Mouse (Mus musculus) CH12.LX (cell line): ENCODE results near the gene Cwf19l1. TPM values are rescaled to one million over a fixed set of nuclear protein-coding genes. Genes with fewer than 3 reads are reported as not detected.

Source experiments
- DNase-seq: peaks from one replicate; pipeline ENCODE4 v3.0.0-alpha.2; 2013; ENCODE audit errors: extremely low read depth
- H3K27ac ChIP-seq: 2 replicates; pipeline ENCODE4 v1.5.1; 2012; ENCODE audit warnings: low read depth, mild to moderate bottlenecking, control low read depth, moderate library complexity; ENCODE audit not compliant: insufficient read depth
- H3K27me3 ChIP-seq: replicated peaks from 2 replicates; pipeline ENCODE3; 2012; ENCODE audit warnings: inconsistent platforms
- H3K36me3 ChIP-seq, 2 experiments: replicated peaks in 1 of 2; 2 replicates each; pipeline versions ENCODE3 to v1.6.1; 2012; ENCODE audit warnings: inconsistent platforms in 1 of 2, low read length in 1 of 2, mild to moderate bottlenecking in 1 of 2, mixed read lengths in 1 of 2, moderate library complexity in 1 of 2; ENCODE audit not compliant: control insufficient read depth in 1 of 2, insufficient read depth in 1 of 2
- H3K4me1 ChIP-seq, 2 experiments: 2 replicates each; pipeline ENCODE4 v1.6.1; 2012; ENCODE audit warnings: inconsistent platforms in 1 of 2, moderate library complexity in 1 of 2; ENCODE audit not compliant: insufficient read depth in 2 of 2, control insufficient read depth in 1 of 2
- H3K4me2 ChIP-seq: 2 replicates; pipeline ENCODE4 v1.6.1; 2012; ENCODE audit warnings: low read depth, mild to moderate bottlenecking, control low read depth; ENCODE audit not compliant: poor library complexity, insufficient read depth, severe bottlenecking
- H3K4me3 ChIP-seq, 3 experiments: fragments of 150-350 bp in 1 of 3; sonication (generic) in 1 of 3; replicated peaks in 1 of 3; 2 replicates each; pipeline versions ENCODE3 to v1.5.1; 2011 to 2012; ENCODE audit warnings: low read depth in 2 of 3, low read length in 2 of 3, mild to moderate bottlenecking in 2 of 3, moderate library complexity in 2 of 3, control low read depth in 1 of 3, improper control_type of control experiment in 1 of 3, inconsistent platforms in 1 of 3, mixed read lengths in 1 of 3; ENCODE audit not compliant: poor library complexity in 1 of 3
- H3K79me2 ChIP-seq: replicated peaks from 2 replicates; pipeline ENCODE4 v1.6.1; 2012; ENCODE audit warnings: mild to moderate bottlenecking, moderate library complexity; ENCODE audit not compliant: control insufficient read depth, poor library complexity, insufficient read depth, severe bottlenecking; ENCODE audit errors: extremely low read depth
- H3K9ac ChIP-seq: 2 replicates; pipeline ENCODE4 v1.6.1; 2012; ENCODE audit warnings: low read depth, mild to moderate bottlenecking, control low read depth, moderate library complexity; ENCODE audit not compliant: insufficient read depth
- H3K9me3 ChIP-seq: replicated peaks from 2 replicates; pipeline ENCODE3; 2012; ENCODE audit warnings: low read length, inconsistent platforms, mixed read lengths
- BHLHE40 ChIP-seq: IDR thresholded peaks from 2 replicates; pipeline ENCODE4 v1.6.1; 2011; ENCODE audit warnings: mild to moderate bottlenecking, low read depth, low read length, improper control_type of control experiment
- E2F4 ChIP-seq: IDR thresholded peaks from 2 replicates; pipeline ENCODE4 v1.6.1; 2011; ENCODE audit warnings: low read depth, low read length, improper control_type of control experiment; ENCODE audit not compliant: insufficient replicate concordance
- ELF1 ChIP-seq: IDR thresholded peaks from 2 replicates; pipeline ENCODE4 v1.6.1; 2014; ENCODE audit warnings: low read depth, mild to moderate bottlenecking, inconsistent platforms, low read length, improper control_type of control experiment
- EP300 ChIP-seq: IDR thresholded peaks from 2 replicates; pipeline ENCODE4 v1.6.1; 2011; ENCODE audit warnings: low read length, improper control_type of control experiment
- HCFC1 ChIP-seq: IDR thresholded peaks from 2 replicates; pipeline ENCODE4 v1.6.1; 2012; ENCODE audit warnings: low read depth, mild to moderate bottlenecking, inconsistent platforms, low read length, improper control_type of control experiment
- JUN ChIP-seq: IDR thresholded peaks from 2 replicates; pipeline ENCODE4 v1.6.1; 2011; ENCODE audit warnings: low read depth, mild to moderate bottlenecking, low read length, improper control_type of control experiment, moderate library complexity; ENCODE audit not compliant: insufficient read depth
- KAT2A ChIP-seq: IDR thresholded peaks from 2 replicates; pipeline ENCODE4 v1.6.1; 2012; ENCODE audit warnings: low read length, improper control_type of control experiment, inconsistent platforms; ENCODE audit not compliant: insufficient replicate concordance
- MAX ChIP-seq: IDR thresholded peaks from 2 replicates; pipeline ENCODE4 v1.6.1; 2011; ENCODE audit warnings: low read length, improper control_type of control experiment
- MEF2A ChIP-seq: IDR thresholded peaks from 2 replicates; pipeline ENCODE4 v1.6.1; 2014; ENCODE audit warnings: low read depth, mild to moderate bottlenecking, inconsistent platforms, low read length, improper control_type of control experiment, borderline replicate concordance
- MXI1 ChIP-seq: IDR thresholded peaks from 2 replicates; pipeline ENCODE4 v1.6.1; 2011; ENCODE audit warnings: mild to moderate bottlenecking, low read depth, low read length, improper control_type of control experiment
- MYC ChIP-seq: IDR thresholded peaks from 2 replicates; pipeline ENCODE4 v1.6.1; 2011; ENCODE audit warnings: low read depth, mild to moderate bottlenecking, improper control_type of control experiment, low read length
- NELFE ChIP-seq: IDR thresholded peaks from 2 replicates; pipeline ENCODE4 v1.6.1; 2011; ENCODE audit warnings: low read depth, low read length, improper control_type of control experiment
- NRF1 ChIP-seq: IDR thresholded peaks from 2 replicates; pipeline ENCODE4 v1.6.1; 2014; ENCODE audit warnings: low read depth, mild to moderate bottlenecking, inconsistent platforms, low read length, improper control_type of control experiment, moderate library complexity
- POLR2A ChIP-seq: IDR thresholded peaks from 2 replicates; pipeline ENCODE4 v1.6.1; 2011; ENCODE audit warnings: low read depth, mild to moderate bottlenecking, improper control_type of control experiment, low read length
- SIN3A ChIP-seq: IDR thresholded peaks from 2 replicates; pipeline ENCODE4 v1.6.1; 2012; ENCODE audit warnings: low read length, improper control_type of control experiment, inconsistent platforms
- TBP ChIP-seq: conservative IDR thresholded peaks from 2 replicates; pipeline ENCODE4 v1.6.1; 2011; ENCODE audit warnings: low read depth, low read length, improper control_type of control experiment
- TCF12 ChIP-seq: IDR thresholded peaks from 2 replicates; pipeline ENCODE4 v1.6.1; 2014; ENCODE audit warnings: low read depth, mild to moderate bottlenecking, inconsistent platforms, low read length, improper control_type of control experiment
- UBTF ChIP-seq: IDR thresholded peaks from 2 replicates; pipeline ENCODE4 v1.6.1; 2012; ENCODE audit warnings: low read depth, mild to moderate bottlenecking, inconsistent platforms, low read length, improper control_type of control experiment, moderate library complexity
- ZNF384 ChIP-seq: IDR thresholded peaks from 2 replicates; pipeline ENCODE4 v1.6.1; 2012; ENCODE audit warnings: low read depth, low read length, improper control_type of control experiment, inconsistent platforms
- dilution Hi-C: fragments of 300-500 bp; cut with MboI; formaldehyde crosslinking; loops from 2 replicates; pipeline ENCODE4 v1.14.3; 2020; ENCODE audit warnings: low sequenced_read_pairs; ENCODE audit not compliant: extremely low pct_unique_long_range_greater_than_20kb, extremely low pct_ligation_motif_present
- in situ Hi-C: fragments of 300-500 bp; cut with MboI; formaldehyde crosslinking; loops from 3 replicates; pipeline ENCODE4 v1.14.3; 2019; ENCODE audit warnings: low sequenced_read_pairs, low pct_ligation_motif_present, low pct_unique_long_range_greater_than_20kb, mixed read lengths
- polyA plus RNA-seq: library from polyadenylated mRNA; unstranded; fragments of >175 nt; gene quantifications from 2 replicates; pipeline ENCODE4 v1.2.1, GENCODE M21; 2012; ENCODE audit warnings: low read depth; ENCODE audit not compliant: insufficient read length
- total RNA-seq, 2 experiments: library from RNA; depleted of rRNA; stranded (reverse); fragments of 300-350 nt in 1 of 2; fragments of >200 nt in 1 of 2; gene quantifications; 2 replicates each; pipeline ENCODE4 v1.2.3; 2012 to 2014

The Cwf19l1 gene
- total RNA-seq (2012; rRNA removed) (11.0 and 15.2 TPM in 2 replicates), total RNA-seq (2014; rRNA removed) (27.8 and 30.4 TPM in 2 replicates), polyA plus RNA-seq (45.0 and 45.9 TPM in 2 replicates)

- in situ Hi-C loops (no loop called here), dilution Hi-C loops (no loop called here)
- Histone ChIP-seq H3K9me3 (no peaks in the 10 kb centered on the region), H3K4me1 (peaks cover 3 to 14% of the 10 kb centered on the region in 2 experiments; a peak in 3 of 4 replicates), H3K27ac (peak within 1 kb of the TSS; percentile 47; the same call in 1 of the 2 replicates), H3K27me3 (no peaks in the 10 kb centered on the region), H3K36me3 (peaks cover 31 to 54% of the 10 kb centered on the region in 2 experiments), H3K9ac (peak within 1 kb of the TSS; percentile 55), H3K79me2 (peaks cover 16% of the 10 kb centered on the region), H3K4me3 (peak within 1 kb of the TSS; percentile 76 to 90 (median 87)), H3K4me2 (peak within 1 kb of the TSS; percentile 97)
- TF ChIP-seq E2F4 (0 out of 2 replicates have a peak, but pooled peaks have one; percentile 40), ZNF384 (no peak), ELF1 (peak; percentile 89), UBTF (no peak), MXI1 (peak; percentile 94), EP300 (no peak), NRF1 (peak; percentile 15; the same call in 1 of the 2 replicates), NELFE (peak; percentile 88), SIN3A (peak; percentile 89), MYC (peak; percentile 77), MAX (peak; percentile 74; the same call in 1 of the 2 replicates), JUN (no peak), TCF12 (peak; percentile 68), HCFC1 (peak; percentile 86), MEF2A (peak; percentile 37; the same call in 1 of the 2 replicates), KAT2A (peak; percentile 68; the same call in 1 of the 2 replicates), POLR2A (peak; percentile 76), TBP (0 out of 2 replicates have a peak, but pooled peaks have one; percentile 23)
- peak; percentile 89 for DNase-seq
Measured at GRCm38 (mm10) chr19:44135072-44135959, at the start of gene Cwf19l1. Gene Cwf19l1, minus strand, starts transcription at chr19:44135876.

- DNase-seq: no peak
- H3K4me2 ChIP-seq: no peak overlapping the region
- H3K4me3 ChIP-seq: no peak overlapping the region
- no peak overlapping the region for H3K27ac ChIP-seq
- no peak for TF ChIP-seq POLR2A
- TF ChIP-seq MEF2A: no peak
- no peak for TF ChIP-seq ZNF384
- no peak for TF ChIP-seq JUN
- TF ChIP-seq KAT2A: no peak
- TF ChIP-seq UBTF: no peak
- no peak for TF ChIP-seq BHLHE40
- H3K79me2 ChIP-seq: no peaks in the 10 kb centered on the region
- H3K36me3 ChIP-seq: no peaks in the 10 kb centered on the region
- in situ Hi-C loops (no loop called here), dilution Hi-C loops (no loop called here)
- no peaks in the 10 kb centered on the region for H3K9me3 ChIP-seq
- H3K27me3 ChIP-seq: peaks cover 15% of the 10 kb centered on the region
- H3K9ac ChIP-seq: no peak overlapping the region
- no peaks in the 10 kb centered on the region for H3K4me1 ChIP-seq
Measured at GRCm38 (mm10) chr19:44183968-44184367, 48.3 kb upstream of the Cwf19l1 start.
